Mouse (Mus musculus) gastrocnemius, adult 2 months (tissue): ENCODE measurements around the gene Srsf6. TPM values are rescaled to one million over a fixed set of nuclear protein-coding genes. Genes with fewer than 3 reads are reported as not detected.

Experiments used
- DNase-seq: peaks from one replicate; pipeline ENCODE4 v3.0.0; 2022
- H3K27ac ChIP-seq: fragments of 200-600 bp; 2 replicates; pipeline ENCODE4 v1.8.1; 2022; ENCODE audit warnings: mild to moderate bottlenecking
- H3K4me3 ChIP-seq: fragments of 200-600 bp; 2 replicates; pipeline ENCODE4 v1.8.1; 2022; ENCODE audit warnings: mild to moderate bottlenecking, moderate library complexity
- CTCF ChIP-seq: fragments of 200-600 bp; IDR thresholded peaks from 2 replicates; pipeline ENCODE4 v1.8.1; 2022; ENCODE audit warnings: antibody characterized with exemption, mild to moderate bottlenecking, moderate library complexity
- intact Hi-C: fragments of 180-260 bp; cut with DNase I; formaldehyde crosslinking; loops from one replicate; pipeline ENCODE4 v1.15.1; 2025
- total RNA-seq, 2 experiments: library from RNA; stranded (reverse); gene quantifications; 2 replicates each; pipeline ENCODE4 v1.2.3; 2021

Srsf6 gene
- total RNA-seq, 2 experiments from 2014 or later, result 45.6 to 46.1 TPM

- intact Hi-C loops, result loop anchor here (5.0 kb wide), 2 partner anchors 37 to 412 kb away; no protein-coding TSS in a partner anchor
These were observed 11.4 kb upstream of the Srsf6 start for GRCm38 (mm10) chr2:162919926-162920325.

GRCm38 (mm10) chr2:162922183-162922582 is 9.1 kb upstream of the Srsf6 start:
- no peak overlapping the region for H3K4me3 ChIP-seq
- peak; percentile 95 for TF ChIP-seq CTCF
- peak; percentile 48 for DNase-seq
- no peak overlapping the region for H3K27ac ChIP-seq
- intact Hi-C loops, result loop anchor here (1.0 to 5.0 kb wide), 3 partner anchors 35 to 410 kb away; no protein-coding TSS in a partner anchor

More at GRCm38 (mm10) chr2:162919926-162920325, 11.4 kb upstream of the Srsf6 start:
- Histone ChIP-seq H3K27ac (no peak overlapping the region), H3K4me3 (no peak overlapping the region)
- no peak for TF ChIP-seq CTCF
- DNase-seq, result no peak

GRCm38 (mm10) chr2:162922834-162923233 is 8.5 kb upstream of the Srsf6 start:
- intact Hi-C loops, result loop anchor here (1.0 to 5.0 kb wide), 3 partner anchors 34 to 409 kb away; no protein-coding TSS in a partner anchor
- Histone ChIP-seq H3K4me3 (no peak overlapping the region), H3K27ac (no peak overlapping the region)
- no peak for TF ChIP-seq CTCF
- DNase-seq, result no peak

- intact Hi-C loops, result loop anchor here (5.0 kb wide), 2 partner anchors 33 to 408 kb away; no protein-coding TSS in a partner anchor
- H3K27ac ChIP-seq, result no peak overlapping the region
- no peak overlapping the region for H3K4me3 ChIP-seq
- no peak for TF ChIP-seq CTCF
- no peak for DNase-seq
These were observed 7.2 kb upstream of the Srsf6 start for GRCm38 (mm10) chr2:162924126-162924525.

GRCm38 (mm10) chr2:162927918-162928585 is 3.3 kb upstream of the Srsf6 start:
- intact Hi-C loops, result no loop called here
- Histone ChIP-seq H3K4me3 (no peak overlapping the region), H3K27ac (no peak overlapping the region)
- no peak for DNase-seq
- no peak for TF ChIP-seq CTCF

- DNase-seq, result no peak
- TF ChIP-seq CTCF, result no peak
- H3K27ac ChIP-seq, result no peak overlapping the region
- no peak overlapping the region for H3K4me3 ChIP-seq
- intact Hi-C loops, result loop anchor here (5.0 to 10.0 kb wide), 3 partner anchors 88 to 1825 kb away; partner anchors contain the start of genes Chd6 and Ift52
These were observed 1.6 kb upstream of the Srsf6 start for GRCm38 (mm10) chr2:162929704-162930103.

- H3K4me3 ChIP-seq, result peak overlapping the region; percentile 100
- DNase-seq, result no peak
- TF ChIP-seq CTCF, result no peak
- peak overlapping the region; percentile 100 for H3K27ac ChIP-seq
- intact Hi-C loops, result loop anchor here (5.0 to 10.0 kb wide), 3 partner anchors 87 to 1826 kb away; partner anchors contain the start of genes Chd6 and Ift52
These were observed 709 bp upstream of the Srsf6 start for GRCm38 (mm10) chr2:162930516-162931122.

GRCm38 (mm10) chr2:162931674-162932650 is 634 bp downstream of the Srsf6 start:
- no peak for TF ChIP-seq CTCF
- peak overlapping the region; percentile 100 for H3K27ac ChIP-seq
- H3K4me3 ChIP-seq, result peak overlapping the region; percentile 100
- intact Hi-C loops, result loop anchor here (5.0 to 10.0 kb wide), 3 partner anchors 85 to 1827 kb away; partner anchors contain the start of genes Chd6 and Ift52
- peak; percentile 78 for DNase-seq

- Histone ChIP-seq H3K4me3 (peak overlapping the region; percentile 100), H3K27ac (no peak overlapping the region)
- no peak for TF ChIP-seq CTCF
- intact Hi-C loops, result loop anchor here (5.0 to 10.0 kb wide), 3 partner anchors 85 to 1828 kb away; partner anchors contain the start of genes Chd6 and Ift52
- DNase-seq, result no peak
These were observed 1.4 kb downstream of the Srsf6 start for GRCm38 (mm10) chr2:162932706-162933105.

- Histone ChIP-seq H3K27ac (no peak overlapping the region), H3K4me3 (no peak overlapping the region)
- intact Hi-C loops, result loop anchor here (5.0 to 10.0 kb wide), 3 partner anchors 83 to 1830 kb away; partner anchors contain the start of genes Chd6 and Ift52
- DNase-seq, result no peak
- TF ChIP-seq CTCF, result no peak
These were observed 3.1 kb downstream of the Srsf6 start for GRCm38 (mm10) chr2:162934421-162934820.

GRCm38 (mm10) chr2:162935700-162936099 is 4.4 kb downstream of the Srsf6 start:
- DNase-seq, result no peak
- TF ChIP-seq CTCF, result no peak
- intact Hi-C loops, result loop anchor here (10.0 kb wide), 1 partner anchor 1831 kb away; the partner anchor contains the start of gene Chd6
- H3K4me3 ChIP-seq, result no peak overlapping the region
- no peak overlapping the region for H3K27ac ChIP-seq

- no peak overlapping the region for H3K4me3 ChIP-seq
- no peak overlapping the region for H3K27ac ChIP-seq
- DNase-seq, result no peak
- TF ChIP-seq CTCF, result no peak
- intact Hi-C loops, result loop anchor here (10.0 kb wide), 1 partner anchor 1835 kb away; the partner anchor contains the start of gene Chd6
These were observed 8.2 kb downstream of the Srsf6 start for GRCm38 (mm10) chr2:162939562-162939961.
